Mouse (Mus musculus) brown adipose tissue, adult 24 weeks (tissue): ENCODE measurements around the gene Uhrf1. TPM values are rescaled to one million over a fixed set of nuclear protein-coding genes. Genes with fewer than 3 reads are reported as not detected.
A peak's percentile ranks its signal among the peaks of the same experiment; 100 is the strongest.

Experiments
- H3K27ac ChIP-seq: fragments of 200-500 bp; replicated peaks from 2 replicates; pipeline ENCODE4 v1.5.1; 2012; ENCODE audit warnings: low read depth, mild to moderate bottlenecking, low read length
- H3K4me1 ChIP-seq: fragments of 200-500 bp; 2 replicates; pipeline ENCODE4 v1.6.1; 2012; ENCODE audit warnings: low read length, mixed read lengths; ENCODE audit not compliant: control insufficient read depth, insufficient read depth, insufficient read length
- H3K4me3 ChIP-seq: fragments of 200-500 bp; 2 replicates; pipeline ENCODE4 v1.5.1; 2012; ENCODE audit warnings: low read depth, mild to moderate bottlenecking, low read length, moderate library complexity; ENCODE audit not compliant: insufficient read depth
- polyA plus RNA-seq: library from polyadenylated mRNA; stranded (reverse); fragments of >200 nt; gene quantifications from 2 replicates; pipeline ENCODE4 v1.2.4, GENCODE M21; 2012; ENCODE audit not compliant: missing spikeins, insufficient read depth, insufficient read length

Uhrf1 gene
- polyA plus RNA-seq, 1 experiment = 2.7 TPM

DNA sequence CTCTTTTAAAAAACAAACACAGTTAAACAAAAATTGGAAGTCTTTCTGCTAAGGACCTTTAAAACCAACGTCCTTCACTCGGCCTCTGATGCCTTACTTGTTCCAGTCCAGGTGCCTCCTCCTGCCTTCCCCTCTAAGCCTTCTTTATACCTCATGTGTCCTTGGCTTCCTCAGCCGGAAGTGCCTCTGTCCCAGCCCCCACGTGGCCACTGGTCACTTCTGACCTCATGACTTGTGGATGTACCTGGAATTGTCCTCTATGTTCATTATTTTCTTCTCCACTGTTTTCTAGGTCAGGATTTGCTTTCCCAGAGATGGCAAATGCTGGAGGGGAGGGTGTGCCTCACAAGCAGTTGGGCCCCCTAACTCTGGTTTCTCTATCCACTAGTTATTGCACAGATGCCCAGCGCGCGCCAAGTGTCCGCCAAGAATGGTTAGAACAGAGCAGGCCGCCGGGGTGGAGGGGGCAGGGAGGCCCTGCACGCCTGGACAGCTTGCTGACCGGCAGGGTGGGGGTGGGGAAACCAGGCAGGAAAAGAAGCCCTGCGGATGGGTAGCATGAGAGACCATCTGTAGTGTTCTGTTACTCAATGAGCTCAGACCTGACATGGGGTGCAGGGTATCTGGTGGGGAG, 641 bp upstream of the Uhrf1 start:
- H3K27ac ChIP-seq = peak overlapping the region; percentile 65
- peak overlapping the region; percentile 21; the same call in 1 of the 2 replicates for H3K4me3 ChIP-seq
- H3K4me1 ChIP-seq = peaks cover 10% of the 10 kb centered on the region

DNA sequence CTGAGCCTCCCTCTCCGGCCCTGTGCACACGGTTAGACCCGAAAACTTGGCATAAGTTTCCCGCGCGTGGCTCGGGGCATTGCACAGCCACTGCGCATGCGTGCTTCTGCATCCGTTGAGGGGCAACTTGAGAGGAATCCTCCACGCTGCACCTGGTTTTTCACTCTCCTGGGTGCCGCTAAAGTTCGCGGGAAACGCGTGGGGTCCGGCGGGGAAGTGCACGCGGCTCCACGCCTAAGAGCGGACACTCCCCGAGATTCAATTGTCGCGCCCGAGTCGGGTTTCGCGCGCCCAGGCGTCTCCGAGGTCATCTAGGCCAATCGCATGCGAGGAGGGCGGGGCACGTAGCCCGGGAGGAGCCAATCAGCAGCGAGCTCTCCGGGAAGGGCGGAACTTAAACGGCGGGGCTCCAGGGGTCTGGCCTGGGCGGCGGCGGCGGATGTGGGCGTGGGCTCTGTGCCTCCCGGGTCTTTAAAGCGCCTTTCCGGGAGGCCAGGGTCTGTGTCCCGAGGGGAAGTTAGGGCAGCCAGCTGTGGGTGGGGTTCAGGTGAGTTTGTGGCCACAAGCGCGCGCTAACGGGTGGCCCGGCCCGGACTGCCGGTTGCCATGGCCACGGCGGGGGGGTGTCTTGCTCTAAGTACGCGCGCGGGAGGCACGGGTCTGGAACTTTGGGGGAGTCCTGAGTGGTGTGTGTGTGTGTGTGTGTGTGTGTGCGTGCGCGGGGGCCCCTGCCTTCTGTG, 896 bp downstream of the Uhrf1 start:
- Histone ChIP-seq H3K4me3 (peak overlapping the region; percentile 68), H3K27ac (no peak overlapping the region), H3K4me1 (peaks cover 10% of the 10 kb centered on the region)

DNA sequence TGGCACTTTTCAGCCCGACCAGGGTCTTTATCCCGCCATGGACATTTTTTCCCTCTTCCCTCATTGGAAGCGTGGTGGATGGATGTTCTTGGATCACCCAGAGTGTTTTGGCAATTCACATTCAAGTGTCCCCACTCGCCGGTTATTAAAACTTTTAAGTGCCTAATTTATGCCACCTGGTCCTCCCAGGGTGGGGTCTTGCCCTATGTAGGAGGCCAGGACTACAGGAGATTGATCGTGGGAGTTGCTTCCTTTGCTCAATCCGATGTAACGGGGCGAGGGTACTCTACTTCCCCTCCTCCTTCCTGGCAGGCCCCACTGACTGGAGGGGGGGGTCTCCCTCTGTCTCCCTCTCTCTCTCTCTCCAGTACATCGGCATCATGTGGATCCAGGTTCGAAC, 1.6 kb downstream of the Uhrf1 start:
- H3K27ac ChIP-seq = no peak overlapping the region
- peak overlapping the region; percentile 68 for H3K4me3 ChIP-seq
- H3K4me1 ChIP-seq = peaks cover 10% of the 10 kb centered on the region

DNA sequence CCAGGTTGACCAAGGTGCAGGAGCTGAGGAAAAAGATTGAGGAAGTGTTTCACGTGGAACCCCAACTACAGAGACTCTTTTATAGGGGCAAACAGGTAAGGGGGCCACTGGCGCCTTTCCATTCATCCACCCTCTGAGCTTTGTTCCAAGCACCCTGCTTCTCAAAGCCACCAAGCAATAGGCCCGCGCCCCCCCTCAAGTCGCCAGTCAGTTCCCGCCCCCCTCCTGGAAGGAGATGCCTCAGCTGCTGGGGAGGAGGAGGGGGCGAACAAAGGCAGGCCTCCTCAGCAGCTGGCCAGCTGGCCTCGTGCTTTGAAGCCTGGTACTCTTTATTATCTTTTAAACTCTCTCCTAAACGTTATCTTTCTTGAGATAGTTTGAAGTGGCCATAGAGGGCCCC, 2.0 kb downstream of the Uhrf1 start:
- peak overlapping the region; percentile 68; the same call in 1 of the 2 replicates for H3K4me3 ChIP-seq
- H3K27ac ChIP-seq = no peak overlapping the region
- peaks cover 8% of the 10 kb centered on the region for H3K4me1 ChIP-seq

DNA sequence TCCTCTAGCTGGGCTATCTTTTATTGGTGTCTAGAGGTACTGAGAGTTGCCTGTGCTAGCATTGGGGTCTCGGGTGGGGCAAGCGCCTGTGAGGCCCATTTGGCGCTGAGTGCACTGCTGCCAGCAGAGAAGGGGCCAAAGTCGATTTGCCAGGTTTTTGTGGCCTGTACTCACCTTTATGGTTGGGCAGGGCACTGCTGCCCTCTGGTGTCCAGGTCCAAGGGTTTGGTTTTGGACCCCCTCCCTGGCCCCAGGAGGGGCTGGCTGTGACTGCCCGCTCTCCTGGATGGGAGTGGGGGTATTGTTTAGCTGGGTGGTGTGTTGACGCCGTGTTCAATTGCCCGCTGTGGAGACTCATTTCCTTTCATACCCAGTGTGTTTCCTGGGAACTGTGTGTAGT, 2.7 kb downstream of the Uhrf1 start:
- H3K4me1 ChIP-seq = peaks cover 8% of the 10 kb centered on the region
- H3K4me3 ChIP-seq = no peak overlapping the region
- no peak overlapping the region for H3K27ac ChIP-seq

DNA sequence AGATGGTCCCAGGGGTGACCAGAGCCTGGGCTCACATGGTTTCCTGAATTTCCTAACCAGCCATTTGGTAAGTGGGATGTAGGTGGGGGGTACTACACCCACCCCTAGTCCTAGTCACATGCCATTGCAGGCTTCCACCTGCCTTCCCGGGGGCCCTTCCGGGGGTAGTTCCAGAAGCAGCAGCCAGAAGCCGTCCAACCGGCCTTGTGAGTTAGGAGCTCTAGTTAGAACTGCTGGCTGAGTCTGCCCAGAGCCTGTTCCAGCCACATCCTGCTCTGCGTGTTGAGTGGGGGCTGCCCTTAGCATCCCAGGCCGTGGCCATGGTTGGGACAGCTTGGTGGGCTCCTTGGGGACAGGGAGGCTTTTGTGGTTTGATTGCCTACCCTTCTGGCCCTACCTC, 5.0 kb downstream of the Uhrf1 start:
- Histone ChIP-seq H3K4me3 (no peak overlapping the region), H3K27ac (no peak overlapping the region), H3K4me1 (no peaks in the 10 kb centered on the region)

DNA sequence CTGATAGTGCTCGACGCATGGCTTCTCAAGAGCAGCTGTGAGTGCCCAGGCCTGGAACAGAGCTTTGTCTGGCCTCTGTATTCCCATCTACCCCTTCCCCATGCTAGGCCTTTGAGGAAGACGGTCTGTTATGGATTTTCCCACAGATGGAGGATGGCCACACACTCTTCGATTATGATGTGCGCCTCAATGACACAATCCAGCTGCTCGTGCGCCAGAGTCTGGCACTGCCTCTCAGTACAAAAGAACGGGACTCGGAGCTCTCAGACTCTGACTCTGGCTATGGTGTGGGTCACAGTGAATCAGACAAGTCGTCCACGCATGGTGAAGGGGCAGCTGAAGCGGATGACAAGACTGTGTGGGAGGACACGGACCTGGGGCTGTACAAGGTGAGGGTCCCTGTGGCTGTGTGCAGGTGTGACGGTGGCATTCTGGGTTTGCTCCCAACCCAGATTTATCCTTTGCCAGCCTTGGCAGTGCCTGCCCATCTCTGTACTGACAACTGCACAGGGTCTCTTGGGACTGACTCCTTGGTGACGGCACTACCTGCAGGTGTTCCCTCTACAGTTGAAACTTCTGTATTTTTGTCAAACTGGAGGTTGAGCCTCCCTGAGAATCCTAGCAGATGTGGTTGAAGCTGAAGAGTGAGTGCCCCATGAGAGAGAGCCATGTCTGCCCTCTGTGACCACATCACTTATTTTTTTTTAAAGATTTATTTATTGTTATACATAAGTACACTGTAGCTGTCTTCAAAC, 6.2 kb downstream of the Uhrf1 start:
- Histone ChIP-seq H3K4me3 (no peak overlapping the region), H3K27ac (no peak overlapping the region), H3K4me1 (no peaks in the 10 kb centered on the region)

DNA sequence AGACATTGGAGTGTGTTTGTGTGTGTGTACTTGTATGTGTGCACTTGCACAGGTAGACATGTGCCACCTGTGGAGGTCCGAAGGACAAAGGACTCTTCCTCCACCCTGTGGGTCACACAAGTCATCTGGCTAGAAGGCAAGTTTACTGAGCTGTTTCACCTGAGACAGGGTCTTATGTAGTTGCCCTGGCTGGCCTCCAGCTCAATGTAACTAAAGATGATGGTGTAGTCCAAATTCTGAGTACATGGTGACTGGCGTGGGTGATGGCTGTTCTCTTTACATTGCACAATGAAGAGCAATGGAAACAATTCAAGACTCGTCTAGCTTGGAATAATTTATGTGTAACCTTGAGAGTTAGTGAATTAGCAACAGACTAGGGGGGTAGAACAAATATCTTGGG, 21.3 kb downstream of the Uhrf1 start:
- H3K4me3 ChIP-seq = no peak overlapping the region
- H3K4me1 ChIP-seq = peaks cover 14% of the 10 kb centered on the region
- H3K27ac ChIP-seq = no peak overlapping the region

DNA sequence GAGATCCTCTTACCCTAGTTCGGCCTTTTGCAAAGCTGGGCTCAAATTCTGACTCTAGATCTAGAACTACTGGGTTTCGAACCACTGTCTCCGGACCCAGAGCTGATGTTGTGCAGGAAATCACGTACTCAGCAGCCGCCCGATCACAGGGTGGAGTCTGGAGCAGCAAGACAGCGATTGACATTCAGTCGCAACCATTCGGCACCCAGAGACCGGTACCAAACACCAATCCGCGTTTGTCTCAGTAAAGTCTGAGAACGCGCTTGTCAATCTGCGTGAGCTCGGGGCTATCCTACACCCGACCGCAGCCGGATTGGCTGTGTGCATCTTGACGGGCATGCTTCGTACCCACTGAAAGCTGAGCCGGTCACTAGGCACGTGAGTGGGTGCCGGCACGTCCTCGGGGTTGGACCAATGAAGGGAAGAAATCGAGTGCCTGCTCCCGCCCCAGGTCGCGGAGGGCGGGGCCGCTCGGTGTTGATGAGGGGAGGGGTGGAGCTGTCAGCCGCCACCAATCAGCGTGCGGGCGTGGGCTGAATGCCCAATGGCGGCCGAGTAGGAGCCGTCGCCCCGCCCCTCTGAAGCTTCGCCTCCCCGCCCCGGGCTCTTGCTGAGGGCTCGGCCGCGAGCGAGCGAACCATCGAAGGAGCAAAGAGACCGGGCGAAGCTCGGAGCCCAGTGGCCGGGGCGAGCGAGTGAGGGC, 22.5 kb downstream of the Uhrf1 start, which contains the start of gene Kdm4b:
Gene Kdm4b (plus strand): TSS at position 613 of the 703 bp plus-strand sequence.
- Histone ChIP-seq H3K4me3 (peak within 1 kb of the TSS; percentile 70), H3K4me1 (peaks cover 15% of the 10 kb centered on the region), H3K27ac (peak within 1 kb of the TSS; percentile 49)

DNA sequence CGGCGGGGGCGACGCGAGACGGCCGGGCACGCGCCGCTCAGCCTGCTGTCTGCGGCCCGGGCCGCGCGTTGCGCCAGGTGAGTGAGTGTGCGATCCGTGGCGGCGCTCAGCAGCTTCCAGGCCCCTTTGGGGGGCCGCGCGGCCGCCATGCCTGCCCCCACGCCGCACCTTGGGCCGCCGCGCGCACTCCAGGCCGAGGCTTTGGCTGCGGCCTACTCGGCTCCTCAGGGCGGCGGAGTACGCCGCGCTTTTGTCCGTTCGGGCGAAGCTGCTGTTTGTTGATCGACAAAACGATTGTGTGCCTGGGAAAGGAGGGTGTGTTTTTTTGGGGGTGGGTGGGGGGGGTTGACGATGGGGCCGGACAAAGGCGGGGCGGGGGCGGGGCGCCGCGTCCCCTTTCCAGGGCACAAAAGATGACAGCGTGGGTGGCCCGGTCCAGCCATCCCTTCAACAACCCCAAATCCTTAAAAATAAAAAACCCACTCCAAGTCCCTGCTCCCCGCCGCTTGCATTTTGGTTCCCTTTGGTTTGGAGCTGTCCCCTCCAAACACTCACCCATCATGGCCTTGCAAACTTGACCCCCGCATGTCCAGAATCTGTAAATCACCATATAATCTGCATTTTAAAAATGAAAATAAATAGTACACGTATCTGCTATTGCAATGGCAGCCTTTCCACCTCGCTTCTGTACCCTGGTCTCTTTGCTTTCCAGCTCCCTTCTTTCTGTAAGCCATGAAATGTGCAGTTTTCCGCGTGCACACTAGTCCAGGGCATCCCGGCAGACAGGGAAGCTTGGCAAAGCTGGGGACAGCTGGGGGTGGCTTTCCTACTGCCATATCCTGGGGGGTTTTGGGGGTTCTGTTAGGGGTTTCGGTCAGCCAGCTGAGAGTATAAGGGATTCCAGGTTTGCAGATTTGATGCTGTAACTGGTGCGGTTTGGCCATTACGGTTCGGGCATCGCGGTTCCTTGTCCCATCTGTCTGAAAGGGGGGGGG, 23.3 kb downstream of the Uhrf1 start:
- 0 out of 2 replicates have a peak overlapping the region, but pooled peaks have one; percentile 20 for H3K27ac ChIP-seq
- H3K4me1 ChIP-seq = peaks cover 18% of the 10 kb centered on the region
- peak overlapping the region; percentile 70 for H3K4me3 ChIP-seq

DNA sequence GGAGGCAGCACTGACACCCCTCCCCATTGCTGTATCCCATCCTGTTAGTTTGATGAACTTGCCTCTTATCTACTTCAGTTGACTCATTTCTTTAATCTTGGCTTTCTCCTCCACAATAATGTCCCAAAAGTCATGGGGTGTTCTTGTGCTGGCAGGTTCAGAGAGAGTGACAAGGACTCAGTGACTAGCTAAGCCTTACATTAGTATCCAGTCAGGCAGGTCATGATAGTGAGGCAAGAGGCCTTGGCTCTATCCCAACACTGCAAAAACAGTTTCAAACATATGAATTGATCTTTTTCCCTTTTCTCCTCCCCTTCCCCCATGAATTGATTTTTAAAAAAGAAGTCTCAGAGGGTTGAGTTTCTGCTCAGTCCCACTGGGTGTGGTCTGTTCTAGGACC, 26.1 kb downstream of the Uhrf1 start:
- H3K4me3 ChIP-seq = no peak overlapping the region
- H3K27ac ChIP-seq = no peak overlapping the region
- H3K4me1 ChIP-seq = peaks cover 18% of the 10 kb centered on the region

DNA sequence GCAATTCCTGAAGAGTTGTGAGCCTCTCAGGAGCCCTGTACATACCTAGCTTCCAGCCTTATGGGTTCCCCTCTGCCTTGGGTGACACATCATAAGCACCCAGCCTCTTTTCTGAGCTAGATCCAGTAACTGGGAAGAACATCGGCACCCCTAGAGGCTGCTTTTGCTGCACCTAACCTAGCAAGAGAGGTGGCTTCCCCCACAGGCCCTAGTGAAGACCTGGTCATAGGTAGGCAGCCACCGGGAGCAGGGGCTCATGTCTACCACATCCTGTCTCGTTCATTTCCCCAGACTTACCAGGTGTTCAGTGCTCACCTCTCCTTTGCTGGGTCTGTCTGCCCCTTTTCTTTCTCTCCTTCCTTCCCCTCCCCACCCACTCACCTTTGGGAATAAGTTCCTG, 27.2 kb downstream of the Uhrf1 start:
- no peak overlapping the region for H3K27ac ChIP-seq
- H3K4me1 ChIP-seq = peaks cover 18% of the 10 kb centered on the region
- no peak overlapping the region for H3K4me3 ChIP-seq

DNA sequence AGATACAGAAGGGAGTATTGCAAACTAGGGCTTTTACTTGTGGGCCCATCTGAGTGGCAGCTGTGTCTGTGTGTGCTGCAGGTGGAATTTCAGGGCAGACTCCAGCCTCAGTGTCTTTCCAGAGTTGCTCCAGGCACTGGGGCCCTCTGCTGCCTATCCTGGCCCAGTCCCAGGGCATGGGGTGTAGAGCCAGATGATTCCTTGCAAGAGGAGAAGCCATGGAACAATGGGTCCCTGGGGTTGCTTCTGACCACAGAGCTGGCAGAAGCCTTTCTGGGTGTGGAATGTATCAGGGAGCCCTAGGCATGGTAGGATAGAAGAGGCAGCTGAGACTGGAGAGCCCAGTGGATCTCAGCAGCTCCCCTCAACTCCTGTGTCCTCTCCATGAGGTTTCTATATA, 28.1 kb downstream of the Uhrf1 start:
- Histone ChIP-seq H3K27ac (no peak overlapping the region), H3K4me1 (peaks cover 18% of the 10 kb centered on the region), H3K4me3 (no peak overlapping the region)

DNA sequence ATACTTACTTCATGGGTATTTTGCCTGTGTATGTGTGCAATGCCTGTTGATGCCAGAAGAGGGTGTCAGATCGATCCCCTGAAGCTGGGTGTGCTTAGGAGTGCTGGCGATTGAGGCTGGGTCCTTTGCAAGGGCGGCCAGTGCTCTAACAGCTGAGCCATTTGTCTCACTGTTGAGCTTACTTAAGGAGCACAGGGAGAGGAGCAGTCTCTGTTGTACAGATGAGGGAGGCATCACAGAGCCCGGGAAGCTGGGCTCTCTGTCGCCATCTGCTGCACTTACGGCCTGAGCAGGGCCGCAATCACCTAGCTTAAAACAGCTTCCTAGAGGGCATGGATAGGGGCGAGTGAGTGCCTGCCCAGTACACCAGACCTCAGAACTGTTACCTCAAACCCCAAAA, 29.9 kb downstream of the Uhrf1 start:
- H3K27ac ChIP-seq = no peak overlapping the region
- H3K4me3 ChIP-seq = no peak overlapping the region
- peaks cover 10% of the 10 kb centered on the region for H3K4me1 ChIP-seq
